Mouse (Mus musculus) fat pad, adult 2 months (tissue): ENCODE data around the gene Xrcc4.

Experiments
- DNase-seq: peaks from one replicate; pipeline ENCODE4 v3.0.0-alpha.2; 2011; ENCODE audit warnings: low read depth, low spot score; ENCODE audit errors: extremely low read depth

The Xrcc4 gene

DNA sequence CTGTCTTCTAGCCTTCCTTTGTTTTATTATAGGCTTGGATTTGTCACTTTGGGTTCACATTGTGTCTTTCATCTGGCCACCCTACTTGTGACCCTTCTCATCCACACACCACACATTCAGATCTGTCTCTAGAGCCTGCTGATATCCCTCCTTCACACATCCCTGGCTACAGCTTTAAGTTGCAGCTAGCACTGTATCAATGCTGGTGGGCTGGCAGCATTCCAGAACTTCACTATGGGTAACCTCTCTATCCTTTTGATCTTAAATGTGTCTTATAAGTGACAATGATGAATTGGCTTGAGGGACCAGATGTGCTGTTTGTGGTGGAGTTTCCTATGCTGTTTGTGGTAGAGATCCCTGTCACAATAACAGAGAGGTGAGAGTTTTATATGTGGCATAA is 120.7 kb downstream of the Xrcc4 start:
- DNase-seq, result no peak

DNA sequence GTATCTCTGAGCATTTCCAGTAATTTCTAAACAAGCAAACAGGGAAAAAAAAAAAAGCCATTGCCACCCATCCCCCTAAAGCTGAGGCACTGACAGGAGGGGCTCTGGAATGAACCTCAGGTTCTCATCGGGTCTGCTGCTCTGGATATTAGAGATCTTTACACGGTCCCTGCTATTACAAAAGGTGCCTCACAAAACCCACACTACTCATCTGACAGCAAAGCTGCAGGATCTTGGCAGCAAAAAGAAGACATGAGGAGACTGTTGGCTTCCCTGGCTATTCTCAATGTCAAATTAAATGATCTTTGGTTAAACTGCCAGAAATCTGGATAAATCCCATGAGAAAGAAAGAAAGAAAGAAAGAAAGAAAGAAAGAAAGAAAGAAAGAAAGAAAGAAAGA is 145.1 kb downstream of the Xrcc4 start:
- DNase-seq, result no peak

DNA sequence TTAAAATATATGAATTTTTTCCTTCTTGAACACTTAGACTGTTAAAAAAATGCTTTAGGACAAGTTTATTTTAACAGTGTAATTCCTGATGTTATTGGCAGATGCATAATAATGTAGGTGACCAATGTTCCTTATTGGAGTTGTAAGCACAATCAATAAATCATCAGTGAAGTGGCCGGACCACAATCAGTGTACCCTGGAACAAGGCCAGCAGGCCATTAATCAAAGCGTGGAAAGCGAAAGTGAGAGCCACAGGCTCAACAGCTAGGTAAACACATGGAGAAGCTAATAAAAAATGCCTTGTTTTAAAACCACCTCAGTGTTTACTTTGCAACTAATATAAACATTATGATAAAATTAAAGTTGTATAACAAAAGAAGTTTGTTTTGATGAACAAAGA is 159.9 kb downstream of the Xrcc4 start:
- DNase-seq, result no peak

DNA sequence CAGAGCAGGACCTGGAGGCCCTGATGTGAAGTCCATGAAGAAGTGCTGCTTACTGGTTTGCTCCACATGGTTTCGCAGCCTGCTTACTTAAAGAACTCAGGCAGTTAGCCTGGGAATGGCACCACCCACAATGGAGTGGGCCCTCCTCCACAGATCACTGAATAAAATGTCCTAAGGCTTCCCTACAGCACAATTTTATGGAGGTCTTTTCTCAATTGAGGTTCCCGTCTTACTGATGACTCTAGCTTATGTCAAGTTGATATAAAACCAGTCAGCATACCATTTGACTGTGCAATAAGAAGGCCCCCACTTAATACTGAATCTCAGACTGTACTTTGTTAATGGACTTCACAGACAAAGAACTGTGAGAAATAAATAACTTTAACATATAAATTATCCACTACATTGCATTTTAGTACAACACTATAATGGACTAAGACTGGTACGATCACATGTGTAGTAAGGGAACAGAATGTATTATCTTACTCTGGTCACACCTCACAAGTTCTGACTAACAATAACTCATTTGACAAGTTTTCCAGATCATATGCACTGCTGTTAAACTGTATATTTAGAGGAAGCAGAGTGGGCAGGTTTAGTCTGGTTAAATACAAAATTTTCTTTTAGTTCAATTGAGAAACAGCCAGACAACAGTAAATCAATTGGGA is 170.5 kb downstream of the Xrcc4 start:
- no peak for DNase-seq

DNA sequence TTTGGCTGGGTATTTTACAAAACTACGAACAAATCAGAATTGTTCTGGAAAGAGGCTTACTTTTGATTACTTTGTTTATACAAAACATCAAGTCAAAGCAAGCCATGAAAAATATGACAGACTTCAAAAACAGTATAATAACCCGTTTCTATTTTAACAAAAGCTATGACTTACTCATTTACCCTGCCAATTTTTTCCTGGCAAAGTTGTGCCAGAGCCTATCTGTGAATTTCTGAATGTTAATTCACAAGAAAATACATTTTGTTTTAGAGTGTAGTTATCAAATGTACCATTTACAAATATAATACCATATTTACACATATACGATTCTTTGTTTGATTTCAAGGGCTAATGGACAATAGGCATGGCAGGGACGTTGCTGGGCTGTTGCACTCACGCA is 175.1 kb downstream of the Xrcc4 start:
- no peak for DNase-seq

DNA sequence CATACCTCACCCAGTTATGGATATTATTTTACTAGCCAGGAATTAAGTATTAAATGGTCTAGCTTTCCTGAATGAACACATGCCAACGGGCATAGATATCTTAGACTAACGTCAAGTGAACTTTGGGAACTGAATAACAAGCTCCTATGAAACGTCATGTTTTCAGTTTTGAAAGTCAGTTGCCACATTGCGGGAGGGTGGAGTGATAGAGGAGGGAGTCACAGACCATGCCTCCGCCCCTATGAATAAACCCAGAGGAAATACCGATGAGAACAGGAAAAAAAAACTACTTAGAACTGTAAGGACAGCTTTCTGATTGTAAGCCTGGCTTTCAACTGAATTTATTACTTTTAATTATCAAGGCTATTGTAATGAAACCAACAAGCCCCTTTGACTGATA is 175.5 kb downstream of the Xrcc4 start:
- no peak for DNase-seq

DNA sequence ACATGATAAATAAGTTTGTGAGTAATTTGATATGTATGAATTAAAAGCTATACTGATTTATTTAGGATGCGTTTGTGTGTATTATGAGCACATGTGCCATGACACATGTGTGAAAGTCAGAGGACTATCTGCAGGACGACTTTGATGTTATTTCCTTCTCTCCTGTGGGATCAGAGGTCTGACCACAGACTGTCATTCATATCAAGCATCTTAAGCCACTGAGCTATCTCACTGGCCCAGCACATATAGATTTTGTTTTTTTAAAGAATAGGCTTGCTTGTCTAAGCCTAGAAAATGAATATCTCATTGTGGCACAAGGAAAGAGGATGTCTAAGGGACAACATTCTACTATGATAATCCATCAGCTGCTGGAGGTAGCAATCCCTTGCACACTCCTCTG is 183.3 kb downstream of the Xrcc4 start:
- no peak for DNase-seq

DNA sequence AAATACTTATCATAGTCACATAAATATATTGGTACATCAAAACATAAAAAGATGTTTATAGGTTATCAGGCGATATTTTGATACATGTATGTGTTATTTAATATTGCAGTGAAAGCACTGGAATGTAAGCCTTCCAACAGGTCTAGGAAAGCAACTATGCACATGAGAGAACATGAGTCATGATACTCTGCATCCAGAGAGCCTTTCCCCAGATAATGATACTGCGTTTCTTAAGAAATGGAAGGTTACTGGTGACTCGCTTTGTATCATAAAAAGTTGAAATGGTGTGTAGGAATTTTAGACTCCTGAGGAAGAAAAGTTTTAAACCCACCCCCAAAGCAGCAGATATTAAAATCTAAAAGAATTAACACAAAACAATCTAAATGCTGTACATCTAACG is 190.3 kb downstream of the Xrcc4 start:
- DNase-seq, result no peak

DNA sequence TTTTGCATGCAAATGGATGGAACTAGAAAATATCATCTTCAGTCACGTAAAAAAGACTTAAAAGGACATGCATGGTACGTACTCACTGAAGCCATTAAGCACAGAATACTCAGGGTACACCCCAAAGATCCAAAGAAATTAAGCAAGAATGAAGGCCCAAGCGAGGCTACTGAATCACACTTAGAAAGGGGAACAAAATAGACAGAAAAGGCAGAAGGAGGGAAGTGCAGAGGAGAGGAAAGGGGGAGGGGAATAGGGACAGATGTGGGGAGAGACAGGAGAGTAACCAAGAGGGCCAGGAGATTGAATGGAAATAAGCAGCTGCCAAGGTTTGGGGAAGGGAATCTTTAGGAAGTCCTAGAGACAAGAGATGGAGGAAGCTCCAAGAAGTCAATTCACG is 197.3 kb downstream of the Xrcc4 start:
- DNase-seq, result no peak

DNA sequence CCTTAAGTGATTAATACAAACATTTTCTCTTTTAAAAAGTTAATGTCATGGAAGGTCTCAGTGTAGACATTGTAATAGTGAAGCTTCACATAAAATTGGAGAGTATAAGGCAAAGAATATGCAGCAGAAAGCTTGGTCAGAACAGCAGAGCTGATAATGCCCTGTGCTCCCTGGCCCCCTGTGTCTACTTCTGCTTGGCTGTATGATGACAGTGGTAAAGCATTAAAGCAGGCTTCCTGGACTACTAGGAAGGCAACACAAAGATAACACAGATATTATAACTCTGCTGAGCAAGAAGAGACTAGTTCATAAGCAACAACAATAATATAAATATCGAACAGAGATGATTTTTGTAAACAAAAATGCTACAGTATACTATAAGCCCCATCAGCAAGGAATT is 199.2 kb downstream of the Xrcc4 start:
- no peak for DNase-seq

DNA sequence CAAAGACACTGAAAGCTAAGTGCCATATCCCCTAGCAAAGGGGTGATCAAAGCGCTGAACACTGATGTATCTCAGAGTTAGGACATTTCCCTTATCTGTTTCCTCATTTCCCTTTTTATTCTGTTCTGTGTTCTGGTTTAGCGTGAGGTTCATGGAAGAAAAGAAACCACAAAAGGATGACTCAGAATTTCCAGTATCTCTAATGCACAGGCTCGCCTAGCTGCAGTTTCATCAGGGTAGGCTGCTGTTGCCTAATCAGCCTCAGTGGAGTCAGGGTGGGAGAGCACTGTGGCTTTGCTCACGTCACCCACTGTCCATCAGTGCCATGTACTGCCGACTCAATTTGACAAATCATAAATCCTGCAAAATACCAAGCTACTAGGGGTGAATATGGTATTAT is 200.3 kb downstream of the Xrcc4 start:
- DNase-seq, result no peak

DNA sequence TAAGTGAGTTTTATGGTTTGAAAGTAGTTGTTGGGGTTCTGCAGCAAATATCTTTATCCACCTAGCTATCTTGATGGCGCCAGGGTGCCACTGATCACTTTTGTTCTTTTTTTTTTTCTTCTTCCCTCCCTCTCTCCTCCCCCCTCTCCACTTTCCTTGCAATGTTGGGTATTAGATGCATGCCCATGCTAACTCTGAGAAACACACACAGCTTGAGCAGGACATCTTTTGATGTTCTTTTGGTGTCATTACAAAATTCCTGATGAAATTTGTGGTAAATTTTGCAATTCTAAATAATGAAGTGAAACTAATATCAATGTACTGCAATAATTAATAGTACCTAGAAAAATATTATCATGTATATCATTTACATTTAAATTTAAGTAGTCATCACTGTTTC is 205.9 kb downstream of the Xrcc4 start:
- no peak for DNase-seq

DNA sequence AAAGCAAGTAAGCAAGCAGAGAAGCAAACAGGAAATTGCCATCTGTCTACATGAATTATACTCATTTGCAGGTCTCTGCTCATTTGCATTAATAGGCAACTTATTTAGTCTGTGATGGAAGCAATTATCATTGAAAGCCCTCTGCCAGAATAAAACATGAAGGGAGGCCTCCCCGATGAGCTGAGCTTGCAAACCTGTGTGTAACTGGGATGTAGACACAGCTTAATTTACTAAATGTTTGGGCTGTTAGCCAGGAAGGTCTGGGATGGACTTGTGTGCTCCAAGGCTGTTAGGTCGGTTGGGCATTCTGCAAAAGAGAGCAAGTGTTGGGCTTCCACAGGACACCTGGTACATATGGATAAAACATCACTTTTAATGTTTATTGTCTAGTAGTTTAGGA is 208.1 kb downstream of the Xrcc4 start:
- DNase-seq, result no peak

DNA sequence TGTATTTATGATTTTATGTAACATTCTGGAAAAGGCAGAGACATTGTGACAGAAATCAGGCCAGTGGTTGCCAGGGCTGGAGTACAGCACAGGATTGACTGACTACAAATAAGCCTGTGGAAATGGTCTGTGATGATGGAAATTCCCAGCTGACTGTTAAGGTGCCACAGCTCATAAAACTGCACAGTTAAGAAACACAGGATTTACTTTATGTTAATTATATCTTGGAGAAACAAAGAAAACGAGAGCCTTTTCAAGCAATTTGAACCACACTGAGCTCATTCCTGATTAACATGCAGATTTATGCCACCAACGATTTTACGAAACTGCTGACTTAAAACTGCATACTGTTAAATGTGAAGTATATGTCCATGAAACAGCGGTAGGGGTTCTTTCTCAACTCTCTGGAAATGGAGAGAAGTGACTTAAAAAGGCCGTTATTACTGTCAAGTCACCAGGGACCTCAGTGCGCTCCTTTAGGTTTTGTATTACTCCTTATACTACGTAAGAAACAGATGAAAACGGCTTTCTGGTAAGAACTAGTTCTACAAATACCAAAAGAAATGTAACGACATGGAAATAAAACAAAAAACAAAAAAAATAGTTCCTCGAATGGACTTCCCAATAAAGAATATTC is 210.5 kb downstream of the Xrcc4 start:
- DNase-seq, result no peak

DNA sequence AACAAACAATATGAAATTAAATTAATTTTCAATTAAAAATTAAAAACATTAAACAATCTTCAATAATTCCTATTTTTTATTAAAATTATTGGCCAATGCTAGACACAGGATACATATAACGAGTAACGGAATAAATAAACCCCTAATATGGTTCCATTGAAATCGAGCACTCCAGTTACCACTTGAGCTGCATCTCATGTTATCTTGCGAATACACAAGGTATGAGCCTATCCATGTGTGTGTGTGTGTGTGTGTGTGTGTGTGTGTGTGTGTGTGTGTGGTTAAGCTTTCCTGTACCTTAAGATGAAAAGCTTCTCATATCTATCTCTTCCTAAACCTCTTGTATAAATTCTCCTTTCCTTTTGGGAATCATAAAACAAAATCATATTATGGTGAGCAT is 213.9 kb downstream of the Xrcc4 start:
- no peak for DNase-seq

DNA sequence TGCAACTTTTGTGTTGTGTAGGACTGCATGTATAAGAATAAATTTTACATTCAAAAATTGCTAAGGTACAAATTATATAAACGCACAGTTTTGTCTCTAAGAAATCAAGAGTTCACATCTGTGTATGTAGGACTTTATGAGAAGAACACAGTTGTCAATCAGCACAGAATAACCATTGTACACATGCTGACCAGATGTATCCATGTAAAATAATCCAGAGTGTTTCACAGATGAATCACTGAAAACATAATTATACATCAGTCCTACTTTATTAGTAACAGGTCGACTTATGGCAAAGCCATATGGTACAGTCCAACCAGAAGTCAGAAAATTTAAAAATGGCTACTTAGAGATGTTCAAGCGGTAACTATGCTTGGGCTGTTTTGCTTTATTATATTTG is 216.7 kb downstream of the Xrcc4 start:
- DNase-seq, result no peak

DNA sequence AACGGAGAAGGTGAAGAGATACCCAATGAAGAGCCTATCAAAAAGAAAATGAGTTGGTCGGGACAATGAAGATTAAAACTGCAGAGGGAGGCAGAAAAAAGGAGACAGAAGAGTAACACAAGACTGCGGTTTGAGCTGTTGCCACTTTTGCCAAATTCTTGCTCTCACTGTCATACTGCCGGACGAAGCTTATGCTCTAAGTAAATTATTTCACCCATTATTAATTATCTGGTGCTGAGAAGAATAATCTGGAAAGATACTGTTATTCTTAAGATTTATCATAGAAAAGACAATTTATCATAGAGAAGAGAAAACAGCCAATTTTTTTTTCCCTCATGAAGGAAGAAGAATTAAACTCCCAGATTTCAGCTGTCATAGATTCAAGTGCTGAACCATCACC is 235.3 kb downstream of the Xrcc4 start:
- no peak for DNase-seq

DNA sequence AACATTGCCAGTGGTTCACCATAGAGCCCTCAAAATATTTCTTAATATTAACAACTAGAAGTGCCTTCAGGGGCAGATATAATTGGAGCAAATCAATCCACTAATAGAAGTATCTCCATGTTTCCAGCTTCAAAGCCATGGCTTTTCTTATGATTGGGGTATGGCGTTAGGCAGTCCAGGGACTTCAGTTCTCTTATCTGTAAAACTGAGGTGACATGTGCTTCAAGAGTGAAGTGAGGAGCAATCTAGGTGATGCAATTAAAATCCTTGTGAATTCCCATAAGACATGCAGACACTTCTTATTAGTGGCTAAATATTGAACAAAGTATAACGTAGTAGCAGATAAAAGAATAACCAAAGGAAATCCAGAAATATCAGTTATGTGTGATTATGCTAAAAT is 238.7 kb downstream of the Xrcc4 start:
- no peak for DNase-seq

DNA sequence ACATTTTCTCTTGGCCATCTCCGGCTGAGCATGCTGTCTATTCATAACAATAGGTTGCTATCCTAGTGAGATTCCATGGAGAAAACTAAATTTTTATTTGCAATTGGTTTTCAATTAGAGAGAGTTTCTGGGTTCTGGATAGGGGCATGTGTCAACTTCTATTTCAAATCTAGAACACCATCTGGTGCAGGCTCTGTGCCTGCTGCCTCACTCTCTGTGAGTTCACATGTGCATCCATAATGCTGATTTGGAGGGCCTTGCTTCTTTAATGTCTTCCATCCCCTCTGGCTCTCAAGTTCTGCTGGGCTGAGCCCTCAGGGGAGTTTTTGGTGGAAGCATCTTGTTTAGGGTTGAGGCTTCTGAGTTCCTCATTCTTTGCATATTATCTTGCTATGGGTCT is 239.5 kb downstream of the Xrcc4 start:
- DNase-seq, result no peak

DNA sequence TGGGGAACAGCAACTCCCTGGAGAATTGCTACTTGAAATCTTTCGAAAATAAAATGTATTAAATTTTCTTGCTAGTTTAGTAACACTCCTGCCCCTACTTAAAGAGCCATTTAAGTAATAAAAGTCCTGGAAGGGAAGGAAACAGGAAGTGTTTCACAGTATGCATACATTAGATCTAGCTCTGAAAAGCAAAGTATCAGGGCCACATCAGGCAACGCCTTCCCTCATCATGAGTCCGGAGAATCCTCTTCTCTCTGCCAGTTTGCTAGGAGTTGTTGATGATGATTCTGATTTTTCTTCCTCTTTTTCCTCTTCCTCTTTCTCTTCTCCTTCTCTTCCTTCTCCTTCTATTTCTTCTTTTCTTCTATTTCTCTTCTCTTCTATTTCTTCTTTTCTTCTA is 250.8 kb downstream of the Xrcc4 start:
- no peak for DNase-seq

DNA sequence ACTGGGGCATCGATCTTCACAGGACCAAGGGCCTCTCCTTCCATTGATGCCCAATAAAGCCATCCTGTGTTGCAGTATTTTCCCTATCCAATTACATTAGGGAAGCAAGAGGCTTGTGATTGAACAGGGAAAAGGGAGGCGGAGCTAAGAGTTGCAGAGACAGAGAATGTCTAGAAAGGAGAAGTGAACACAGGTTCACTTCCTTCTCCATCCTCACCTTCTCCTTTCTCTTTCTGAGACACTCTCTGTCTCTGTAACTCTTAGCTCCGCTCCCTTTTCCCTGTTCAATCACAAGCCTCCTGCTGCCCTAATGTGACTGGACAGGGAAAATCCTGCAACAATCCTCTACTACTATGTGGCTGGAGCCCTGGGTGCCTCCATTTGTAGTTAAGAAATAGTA is 254.9 kb downstream of the Xrcc4 start:
- DNase-seq, result no peak

DNA sequence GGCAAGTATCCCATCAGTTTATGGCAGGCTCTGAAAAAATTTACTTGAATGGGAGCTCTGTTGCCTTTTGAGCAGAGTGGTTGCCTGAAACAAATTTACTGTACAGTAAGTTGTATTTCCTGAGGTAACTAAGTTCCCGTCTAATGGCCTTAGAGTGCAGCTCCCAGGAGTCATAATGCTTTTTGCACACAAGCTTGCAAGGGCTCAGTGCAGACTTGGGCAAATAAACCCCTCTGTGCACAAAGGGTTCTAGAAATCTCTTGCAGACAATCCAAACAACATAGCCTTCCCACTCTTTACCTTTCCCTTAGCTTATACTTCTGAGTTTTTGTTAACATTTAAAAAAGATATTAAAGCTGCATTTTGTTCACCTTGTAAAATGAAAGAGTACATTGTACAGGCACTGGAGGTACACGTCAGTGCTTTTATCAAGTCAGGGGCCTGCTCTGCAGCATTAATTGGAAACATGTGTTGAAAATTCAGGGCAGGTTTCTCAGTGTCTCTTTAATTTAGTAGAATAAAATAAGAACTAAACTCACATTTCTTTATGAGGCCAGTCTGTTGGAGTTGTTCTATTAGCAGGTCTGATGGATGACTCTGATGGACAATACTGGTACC is 256.2 kb downstream of the Xrcc4 start:
- no peak for DNase-seq
